Mouse (Mus musculus) MEL (cell line): ENCODE measurements around the gene Bach2. TPM values are rescaled to one million over a fixed set of nuclear protein-coding genes. Genes with fewer than 3 reads are reported as not detected.

Source experiments
- DNase-seq: peaks from one replicate; pipeline ENCODE4 v3.0.0; 2011; ENCODE audit warnings: low read depth, low spot score
- H3K27ac ChIP-seq: 2 replicates; pipeline ENCODE4 v1.5.1; 2012; ENCODE audit warnings: low read depth, mild to moderate bottlenecking, control low read depth, low read length, moderate library complexity; ENCODE audit not compliant: control insufficient read depth
- H3K27me3 ChIP-seq, 2 experiments: fragments of 150-350 bp in 1 of 2; sonication (generic) in 1 of 2; 2 replicates each; pipeline ENCODE4 v1.6.1; 2012; ENCODE audit warnings: low read length in 2 of 2, mild to moderate bottlenecking in 2 of 2, improper control_type of control experiment in 1 of 2, moderate library complexity in 1 of 2; ENCODE audit not compliant: insufficient read depth in 2 of 2, control insufficient read depth in 1 of 2
- H3K36me3 ChIP-seq, 2 experiments: 2 replicates each; pipeline ENCODE4 v1.6.1; 2012 to 2014; ENCODE audit warnings: low read length in 2 of 2, improper control_type of control experiment in 1 of 2, inconsistent platforms in 1 of 2, mild to moderate bottlenecking in 1 of 2; ENCODE audit not compliant: insufficient read depth in 2 of 2, control insufficient read depth in 1 of 2
- H3K4me1 ChIP-seq, 2 experiments: fragments of 150-350 bp in 1 of 2; sonication (generic) in 1 of 2; 2 replicates each; pipeline ENCODE4 v1.6.1; 2012; ENCODE audit warnings: low read length in 2 of 2, improper control_type of control experiment in 1 of 2, mild to moderate bottlenecking in 1 of 2; ENCODE audit not compliant: insufficient read depth in 2 of 2, control insufficient read depth in 1 of 2
- H3K4me3 ChIP-seq, 2 experiments: fragments of 150-350 bp in 1 of 2; sonication (generic) in 1 of 2; 2 replicates each; pipeline ENCODE4 v1.5.1; 2012; ENCODE audit warnings: low read depth in 2 of 2, low read length in 2 of 2, mild to moderate bottlenecking in 2 of 2, moderate library complexity in 2 of 2, control low read depth in 1 of 2, improper control_type of control experiment in 1 of 2; ENCODE audit not compliant: control insufficient read depth in 1 of 2, insufficient read depth in 1 of 2
- H3K79me2 ChIP-seq: 2 replicates; pipeline ENCODE4 v1.6.1; 2012; ENCODE audit warnings: mild to moderate bottlenecking, low read length, moderate library complexity; ENCODE audit not compliant: control insufficient read depth, poor library complexity, insufficient read depth
- H3K9ac ChIP-seq: 2 replicates; pipeline ENCODE4 v1.6.1; 2012; ENCODE audit warnings: low read depth, mild to moderate bottlenecking, control low read depth, low read length, moderate library complexity; ENCODE audit not compliant: control insufficient read depth, poor library complexity, severe bottlenecking
- H3K9me3 ChIP-seq: fragments of 150-350 bp; sonication (generic); replicated peaks from 2 replicates; pipeline ENCODE4 v1.6.1; 2012; ENCODE audit warnings: mild to moderate bottlenecking, low read length, improper control_type of control experiment, moderate library complexity; ENCODE audit not compliant: insufficient read depth
- GABPA ChIP-seq: IDR thresholded peaks from 2 replicates; pipeline ENCODE4 v1.6.1; 2012; ENCODE audit warnings: low read depth, mild to moderate bottlenecking, inconsistent platforms, low read length, improper control_type of control experiment, moderate library complexity
- HCFC1 ChIP-seq: IDR thresholded peaks from 2 replicates; pipeline ENCODE4 v1.6.1; 2012; ENCODE audit warnings: low read depth, mild to moderate bottlenecking, inconsistent platforms, low read length, improper control_type of control experiment, moderate library complexity
- MAFK ChIP-seq: IDR thresholded peaks from 2 replicates; pipeline ENCODE4 v1.6.1; 2011; ENCODE audit warnings: low read depth, mild to moderate bottlenecking, low read length, improper control_type of control experiment, borderline replicate concordance
- MAZ ChIP-seq: IDR thresholded peaks from 2 replicates; pipeline ENCODE4 v1.6.1; 2012; ENCODE audit warnings: low read depth, mild to moderate bottlenecking, inconsistent platforms, low read length, improper control_type of control experiment
- MXI1 ChIP-seq: IDR thresholded peaks from 2 replicates; pipeline ENCODE4 v1.6.1; 2011; ENCODE audit warnings: mild to moderate bottlenecking, low read depth, low read length, improper control_type of control experiment
- MYC ChIP-seq: IDR thresholded peaks from 2 replicates; pipeline ENCODE4 v1.6.1; 2011; ENCODE audit warnings: low read depth, mild to moderate bottlenecking, low read length, improper control_type of control experiment, moderate library complexity
- SMC3 ChIP-seq: IDR thresholded peaks from 2 replicates; pipeline ENCODE4 v1.6.1; 2011; ENCODE audit warnings: low read depth, low read length, improper control_type of control experiment
- TAL1 ChIP-seq: IDR thresholded peaks from 2 replicates; pipeline ENCODE4 v1.6.1; 2012; ENCODE audit warnings: mild to moderate bottlenecking, inconsistent platforms, low read length, moderate library complexity, mixed read lengths
- ZKSCAN1 ChIP-seq: IDR thresholded peaks from 2 replicates; pipeline ENCODE4 v1.6.1; 2012; ENCODE audit warnings: low read depth, mild to moderate bottlenecking, inconsistent platforms, low read length, improper control_type of control experiment, moderate library complexity
- ZNF384 ChIP-seq: IDR thresholded peaks from 2 replicates; pipeline ENCODE4 v1.6.1; 2012; ENCODE audit warnings: low read depth, mild to moderate bottlenecking, inconsistent platforms, low read length, improper control_type of control experiment
- polyA plus RNA-seq, 2 experiments: library from polyadenylated mRNA; stranded (reverse) in 1 of 2; unstranded in 1 of 2; fragments of >175 nt in 1 of 2; fragments of >200 nt in 1 of 2; gene quantifications; 2 replicates each; pipeline versions ENCODE4 v1.2.1 to v1.2.4; 2012; ENCODE audit warnings: low replicate concordance in 2 of 2, low read depth in 1 of 2; ENCODE audit not compliant: insufficient read length in 2 of 2, insufficient read depth in 1 of 2, missing spikeins in 1 of 2
- total RNA-seq: library from RNA; depleted of rRNA; stranded (reverse); fragments of 300-350 nt; gene quantifications from 2 replicates; pipeline ENCODE4 v1.2.3, GENCODE M21; 2012

The Bach2 gene
- total and polyA plus RNA-seq, 3 experiments, result 0.04 TPM; not detected in 2

DNA sequence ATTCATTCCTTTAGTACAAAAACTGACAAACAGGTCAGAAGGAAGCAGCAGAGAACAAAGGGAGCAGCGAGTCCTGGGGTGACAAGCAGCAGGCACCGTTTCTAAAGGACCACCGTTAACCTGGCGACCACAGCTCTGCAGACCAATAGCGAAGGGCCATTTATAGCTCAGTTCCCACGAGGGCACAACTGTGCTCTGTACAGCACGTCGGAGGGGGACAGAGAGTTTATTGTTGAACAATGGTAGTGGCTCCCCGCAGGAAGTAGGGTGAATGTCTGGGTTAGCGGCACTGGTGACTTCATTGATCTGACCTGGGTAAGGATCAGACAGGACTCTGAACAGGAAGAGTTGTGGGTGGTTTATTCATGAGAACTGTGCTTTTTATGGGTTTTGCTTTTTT, 112.6 kb downstream of the Bach2 start:
- TF ChIP-seq MAFK, result no peak
- no peak for TF ChIP-seq HCFC1
- no peak for TF ChIP-seq TAL1
- no peak for TF ChIP-seq MXI1
- no peak for DNase-seq
- H3K9ac ChIP-seq, result no peak overlapping the region
- H3K36me3 ChIP-seq, result no peaks in the 10 kb centered on the region
- H3K4me3 ChIP-seq, result no peak overlapping the region
- no peak overlapping the region for H3K27ac ChIP-seq
- no peaks in the 10 kb centered on the region for H3K4me1 ChIP-seq
- no peaks in the 10 kb centered on the region for H3K9me3 ChIP-seq
- H3K79me2 ChIP-seq, result no peaks in the 10 kb centered on the region
- peaks cover 0 to 2% of the 10 kb centered on the region in 2 experiments; a peak in 2 of 4 replicates for H3K27me3 ChIP-seq

DNA sequence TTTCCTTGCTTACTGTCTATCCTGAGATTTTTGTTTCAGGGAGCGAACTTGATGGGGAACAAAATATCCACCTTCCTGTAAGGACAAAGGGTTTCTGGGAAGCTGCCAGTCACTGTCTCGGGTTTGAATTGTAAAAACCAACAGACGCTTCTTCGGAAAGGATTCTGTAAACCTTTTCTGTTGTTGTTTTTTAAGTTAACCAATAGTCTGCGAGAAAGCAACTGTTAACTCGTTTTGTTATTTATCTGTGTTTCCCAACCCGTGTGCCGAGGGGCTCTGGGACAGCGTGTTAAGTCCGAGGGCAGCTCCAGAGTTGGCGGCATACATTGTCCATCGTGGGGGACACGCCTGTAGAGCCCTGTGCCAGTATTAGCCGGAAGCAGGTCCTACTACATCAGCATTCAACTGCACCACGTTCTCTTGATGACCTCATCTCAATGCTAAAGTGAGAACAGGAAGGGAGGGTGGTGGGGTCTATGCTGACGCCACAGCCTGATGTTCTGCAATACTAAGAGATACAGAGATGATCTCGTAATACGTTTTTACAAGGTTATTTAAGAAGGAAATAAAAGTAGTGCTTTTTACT, 113.2 kb downstream of the Bach2 start:
- H3K27me3 ChIP-seq, result peaks cover 0 to 2% of the 10 kb centered on the region in 2 experiments; a peak in 1 of 4 replicates
- H3K9me3 ChIP-seq, result no peaks in the 10 kb centered on the region
- no peak overlapping the region for H3K27ac ChIP-seq
- H3K4me1 ChIP-seq, result no peaks in the 10 kb centered on the region
- H3K36me3 ChIP-seq, result no peaks in the 10 kb centered on the region
- no peak overlapping the region for H3K9ac ChIP-seq
- no peak for DNase-seq
- H3K4me3 ChIP-seq, result no peak overlapping the region
- no peaks in the 10 kb centered on the region for H3K79me2 ChIP-seq
- TF ChIP-seq MXI1, result no peak
- no peak for TF ChIP-seq ZKSCAN1
- no peak for TF ChIP-seq MAZ
- no peak for TF ChIP-seq SMC3
- no peak for TF ChIP-seq GABPA
- TF ChIP-seq ZNF384, result no peak
- TF ChIP-seq MYC, result no peak

DNA sequence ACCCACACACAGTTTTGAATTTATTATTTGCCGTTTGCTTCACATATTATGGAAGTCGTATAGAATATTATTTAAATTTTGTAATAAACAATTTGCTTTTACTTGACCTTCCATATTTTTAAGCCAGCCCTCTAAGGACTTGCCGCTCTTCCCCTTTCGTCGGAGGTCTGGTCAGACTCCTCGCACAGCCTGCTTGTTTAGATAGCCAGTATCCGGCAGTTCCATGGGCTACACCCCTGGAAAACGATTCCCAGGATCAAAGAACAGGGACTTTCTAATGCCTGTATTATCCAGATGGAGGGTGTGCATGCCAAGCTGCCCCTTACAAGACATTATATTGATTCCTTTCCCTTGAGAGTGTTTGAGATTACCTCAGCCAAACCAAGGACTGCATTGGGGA, 113.8 kb downstream of the Bach2 start:
- Histone ChIP-seq H3K9me3 (no peaks in the 10 kb centered on the region), H3K27ac (no peak overlapping the region), H3K27me3 (peaks cover 0 to 2% of the 10 kb centered on the region in 2 experiments; a peak in 1 of 4 replicates), H3K4me1 (no peaks in the 10 kb centered on the region)
- DNase-seq, result no peak
- TF ChIP-seq SMC3, result no peak
- TF ChIP-seq, all 39 proteins: peak for 0
- H3K36me3 ChIP-seq, result no peaks in the 10 kb centered on the region
- no peak overlapping the region for H3K4me3 ChIP-seq
- H3K9ac ChIP-seq, result no peak overlapping the region
- no peaks in the 10 kb centered on the region for H3K79me2 ChIP-seq
